Mouse (Mus musculus) 3134 (cell line): ENCODE data around the gene Ninl.
"Not testable (repeated sequence)": the region's sequence is repeated elsewhere in the genome, so short reads cannot be mapped to it uniquely, and the experiment has no call there.

Source experiments
- DNase-seq: peaks from one replicate; pipeline ENCODE4 v3.0.0-alpha.2; 2011; ENCODE audit warnings: low spot score; ENCODE audit not compliant: insufficient read length; ENCODE audit errors: extremely low read depth

Gene Ninl

GRCm38 (mm10) chr2:150910295-150910881 lies 128.8 kb downstream of the Ninl start:
- peak; percentile 15 for DNase-seq

GRCm38 (mm10) chr2:150909429-150910039 lies 129.6 kb downstream of the Ninl start:
- peak; percentile 96 for DNase-seq

- not testable (repeated sequence) for DNase-seq
These were observed 130.3 kb downstream of the Ninl start for GRCm38 (mm10) chr2:150908881-150909280.

- DNase-seq: no peak
These were observed 134.2 kb downstream of the Ninl start, which contains the start of gene Gins1 for GRCm38 (mm10) chr2:150904936-150905450. Gins1 (plus strand) TSS chr2:150905400.

GRCm38 (mm10) chr2:150904272-150904935 lies 134.8 kb downstream of the Ninl start, which contains the start of gene Abhd12:
Abhd12 (minus strand) TSS chr2:150904741.
- DNase-seq: peak; percentile 98

- DNase-seq: no peak
These were observed 136.8 kb downstream of the Ninl start for GRCm38 (mm10) chr2:150902347-150902746.

- no peak for DNase-seq
These were observed 138.8 kb downstream of the Ninl start for GRCm38 (mm10) chr2:150900341-150900740.

- DNase-seq: no peak
These were observed 143.4 kb downstream of the Ninl start for GRCm38 (mm10) chr2:150895691-150896252.

- no peak for DNase-seq
These were observed 144.4 kb downstream of the Ninl start for GRCm38 (mm10) chr2:150894617-150895267.

GRCm38 (mm10) chr2:150887370-150887769 lies 151.8 kb downstream of the Ninl start:
- no peak for DNase-seq

- no peak for DNase-seq
These were observed 152.9 kb downstream of the Ninl start for GRCm38 (mm10) chr2:150886315-150886714.

GRCm38 (mm10) chr2:150885814-150886213 lies 153.4 kb downstream of the Ninl start:
- no peak for DNase-seq

- no peak for DNase-seq
These were observed 154.4 kb downstream of the Ninl start for GRCm38 (mm10) chr2:150884779-150885110.
